Mouse (Mus musculus) ES-E14 (cell line): ENCODE results near the gene Bmp2k.

ENCODE experiments used
- CHD2 ChIP-seq: IDR thresholded peaks from 2 replicates; pipeline ENCODE4 v1.6.1; 2014; ENCODE audit warnings: mild to moderate bottlenecking, low read depth, low read length, inconsistent platforms
- MAFK ChIP-seq: IDR thresholded peaks from 2 replicates; pipeline ENCODE4 v1.6.1; 2014; ENCODE audit warnings: mild to moderate bottlenecking, low read depth, low read length, inconsistent platforms; ENCODE audit not compliant: insufficient read depth
- ZC3H11A ChIP-seq: IDR thresholded peaks from 2 replicates; pipeline ENCODE4 v1.6.1; 2012; ENCODE audit warnings: low read depth, mild to moderate bottlenecking, inconsistent platforms, low read length, borderline replicate concordance
- ZNF384 ChIP-seq: IDR thresholded peaks from 2 replicates; pipeline ENCODE4 v1.6.1; 2012; ENCODE audit warnings: low read depth, low read length, inconsistent platforms

- TF ChIP-seq MAFK (no peak), ZNF384 (no peak), ZC3H11A (no peak), CHD2 (no peak)
Measured at GRCm38 (mm10) chr5:96973714-96974113, 23.8 kb upstream of the Bmp2k start.
